Mouse (Mus musculus): ENCODE measurements at regions not wholly inside any gene's neighbourhood (a gene's known extent, or its start where the extent isn't known, plus 50 kb on each side); places are given as distances from the start of the nearest gene placed in this dataset.
"Not testable (repeated sequence)": the region's sequence is repeated elsewhere in the genome, so short reads cannot be mapped to it uniquely, and the experiment has no call there.

DNA sequence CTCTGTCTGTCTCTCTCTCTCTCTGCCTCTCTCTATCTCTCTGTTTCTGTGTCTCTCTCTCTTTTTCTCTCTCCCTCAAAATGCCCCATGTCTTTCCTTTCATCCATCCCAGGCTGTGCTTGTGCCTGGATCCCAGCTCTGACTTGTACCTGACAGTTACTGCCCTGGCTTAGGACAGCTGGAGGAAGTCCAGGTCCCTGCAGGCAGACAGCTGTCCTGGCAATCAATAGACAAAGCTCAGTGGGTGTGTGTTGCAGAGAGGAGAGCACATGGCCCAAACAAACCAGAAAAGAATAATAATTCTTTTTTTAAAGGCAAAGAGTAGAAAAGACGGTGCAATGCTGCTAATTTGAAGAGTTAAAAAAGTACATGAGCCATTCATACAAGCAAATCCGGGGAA lies 148.4 kb upstream of the Sulf2 start:
- no peak overlapping the region for H3K27ac ChIP-seq (ENCODE audit: low read length)
- H3K27me3 ChIP-seq (replicated peaks; ENCODE audit: control insufficient read depth, insufficient read depth, low read length) = no peaks in the 10 kb centered on the region
- 26% methylated on average over 2 of the region's 2 CpGs for WGBS
- no peak for ATAC-seq
- H3K9me3 ChIP-seq (ENCODE audit: control insufficient read depth, low read length) = no peaks in the 10 kb centered on the region
- no peak overlapping the region for H3K4me2 ChIP-seq (ENCODE audit: low read length)
- peaks cover 19% of the 10 kb centered on the region; the same call in 1 of the 2 replicates for H3K4me1 ChIP-seq (replicated peaks; ENCODE audit: control insufficient read depth, insufficient read depth, low read length)
- H3K4me3 ChIP-seq (replicated peaks; ENCODE audit: low read length) = no peak overlapping the region
- no peak overlapping the region for H3K9ac ChIP-seq (replicated peaks; ENCODE audit: low read depth, low read length)
- H3K36me3 ChIP-seq (ENCODE audit: control insufficient read depth, insufficient read depth) = no peaks in the 10 kb centered on the region

DNA sequence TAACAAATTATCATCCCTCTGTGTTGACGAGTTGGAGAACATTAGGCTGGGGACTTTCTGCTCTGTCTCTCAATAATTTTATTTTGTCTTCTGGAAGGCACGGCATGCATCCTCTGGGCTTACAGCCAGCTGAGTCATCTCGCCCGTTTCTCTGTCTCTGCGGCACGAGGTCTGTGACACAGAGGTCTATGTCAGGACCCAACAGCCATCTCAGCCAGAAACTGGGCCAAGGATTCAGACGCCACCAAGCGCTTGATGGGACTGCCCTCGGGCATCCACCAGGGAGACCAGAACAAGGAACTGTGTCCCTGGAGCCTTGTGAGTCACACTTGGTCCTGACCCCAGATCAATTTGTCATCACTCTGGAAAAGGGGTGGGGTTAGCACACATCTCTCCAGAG lies 145.7 kb upstream of the Sulf2 start:
- Histone ChIP-seq H3K27me3 (replicated peaks; ENCODE audit: control insufficient read depth, insufficient read depth, low read length) (no peaks in the 10 kb centered on the region), H3K9ac (replicated peaks; ENCODE audit: low read depth, low read length) (no peak overlapping the region), H3K4me1 (replicated peaks; ENCODE audit: control insufficient read depth, insufficient read depth, low read length) (peaks cover 11% of the 10 kb centered on the region; the same call in 1 of the 2 replicates), H3K36me3 (ENCODE audit: control insufficient read depth, insufficient read depth) (no peaks in the 10 kb centered on the region), H3K27ac (ENCODE audit: low read length) (no peak overlapping the region), H3K9me3 (ENCODE audit: control insufficient read depth, low read length) (no peaks in the 10 kb centered on the region), H3K4me2 (ENCODE audit: low read length) (no peak overlapping the region), H3K4me3 (replicated peaks; ENCODE audit: low read length) (no peak overlapping the region)
- no peak for ATAC-seq
- 84% methylated on average over 9 of the region's 9 CpGs for WGBS

DNA sequence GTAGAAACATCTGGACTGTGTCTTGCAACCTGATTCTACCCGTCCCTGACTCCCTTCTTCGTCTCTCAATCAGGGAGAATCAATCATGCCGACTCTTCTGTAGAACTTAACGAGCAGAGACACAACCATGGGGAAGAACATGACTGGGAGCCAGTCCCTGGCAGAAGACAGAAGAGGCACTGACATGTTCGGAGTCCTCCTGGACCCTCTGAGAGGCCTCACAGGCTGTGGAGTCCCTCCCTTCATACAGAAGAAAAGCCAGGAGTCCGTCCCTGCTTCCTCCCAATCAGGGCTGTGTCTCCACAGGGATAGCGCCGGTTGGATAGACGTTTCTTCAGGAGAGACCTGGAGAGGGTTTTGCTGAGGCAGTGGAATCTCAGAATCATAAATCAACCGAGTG lies 139.2 kb upstream of the Sulf2 start:
- ATAC-seq = no peak
- Histone ChIP-seq H3K9me3 (ENCODE audit: control insufficient read depth, low read length) (no peaks in the 10 kb centered on the region), H3K27ac (ENCODE audit: low read length) (no peak overlapping the region), H3K4me3 (replicated peaks; ENCODE audit: low read length) (no peak overlapping the region), H3K36me3 (ENCODE audit: control insufficient read depth, insufficient read depth) (no peaks in the 10 kb centered on the region), H3K27me3 (replicated peaks; ENCODE audit: control insufficient read depth, insufficient read depth, low read length) (no peaks in the 10 kb centered on the region), H3K9ac (replicated peaks; ENCODE audit: low read depth, low read length) (no peak overlapping the region), H3K4me1 (replicated peaks; ENCODE audit: control insufficient read depth, insufficient read depth, low read length) (no peaks in the 10 kb centered on the region), H3K4me2 (ENCODE audit: low read length) (no peak overlapping the region)
- 75% methylated on average over 10 of the region's 10 CpGs for WGBS

DNA sequence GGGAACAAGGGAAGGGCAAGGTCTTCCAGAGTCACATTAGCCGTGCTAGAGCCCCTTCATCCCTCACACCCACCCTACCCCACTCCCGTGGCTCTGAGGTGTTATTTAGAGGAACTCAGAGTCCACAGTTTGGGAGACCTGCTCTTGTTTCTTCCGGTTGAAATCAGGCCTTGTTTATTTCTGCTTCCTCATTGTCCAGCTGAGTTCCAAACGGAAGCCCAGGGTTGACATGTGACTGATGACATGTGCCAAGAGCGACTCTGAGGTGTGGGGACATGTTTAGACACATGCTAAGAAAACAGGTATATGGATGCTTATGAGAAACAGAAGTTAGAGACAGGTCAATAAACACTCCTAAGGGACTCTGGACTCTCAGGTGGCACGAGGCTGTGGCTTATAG lies 137.5 kb upstream of the Sulf2 start:
- WGBS = 87% methylated on average over 6 of the region's 6 CpGs

DNA sequence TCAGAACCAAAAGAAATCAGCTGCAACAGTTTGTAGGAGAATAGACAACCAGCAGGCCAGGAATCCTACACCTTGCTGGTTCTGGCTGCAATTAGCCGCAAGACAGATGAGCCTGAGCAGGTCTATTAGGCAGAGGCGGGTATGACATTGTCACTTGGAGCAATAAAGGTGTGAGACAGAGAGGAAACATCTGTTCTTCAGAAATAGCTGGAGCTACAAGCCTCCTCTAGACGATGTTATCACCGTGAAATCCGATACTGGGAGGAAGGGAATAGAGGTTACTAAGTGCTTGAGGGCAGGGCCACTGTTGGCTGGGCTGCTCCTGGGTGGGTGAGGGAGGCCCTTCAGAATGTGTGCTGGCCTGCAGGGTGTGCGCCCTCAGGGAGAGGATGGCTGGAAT lies 135.8 kb upstream of the Sulf2 start:
- 38% methylated on average over 6 of the region's 6 CpGs for WGBS
- ATAC-seq = no peak
- Histone ChIP-seq H3K36me3 (ENCODE audit: control insufficient read depth, insufficient read depth) (no peaks in the 10 kb centered on the region), H3K4me2 (ENCODE audit: low read length) (no peak overlapping the region), H3K9me3 (ENCODE audit: control insufficient read depth, low read length) (no peaks in the 10 kb centered on the region), H3K4me3 (replicated peaks; ENCODE audit: low read length) (no peak overlapping the region), H3K4me1 (replicated peaks; ENCODE audit: control insufficient read depth, insufficient read depth, low read length) (no peaks in the 10 kb centered on the region), H3K27me3 (replicated peaks; ENCODE audit: control insufficient read depth, insufficient read depth, low read length) (no peaks in the 10 kb centered on the region), H3K27ac (ENCODE audit: low read length) (no peak overlapping the region), H3K9ac (replicated peaks; ENCODE audit: low read depth, low read length) (no peak overlapping the region)

More for the DNA sequence above, 137.5 kb upstream of the Sulf2 start:
- no peak overlapping the region for H3K27ac ChIP-seq (ENCODE audit: low read length)
- H3K4me1 ChIP-seq (replicated peaks; ENCODE audit: control insufficient read depth, insufficient read depth, low read length) = no peaks in the 10 kb centered on the region
- no peaks in the 10 kb centered on the region for H3K36me3 ChIP-seq (ENCODE audit: control insufficient read depth, insufficient read depth)
- no peak overlapping the region for H3K4me2 ChIP-seq (ENCODE audit: low read length)
- ATAC-seq = no peak
- no peak overlapping the region for H3K4me3 ChIP-seq (replicated peaks; ENCODE audit: low read length)
- H3K9me3 ChIP-seq (ENCODE audit: control insufficient read depth, low read length) = no peaks in the 10 kb centered on the region
- H3K9ac ChIP-seq (replicated peaks; ENCODE audit: low read depth, low read length) = no peak overlapping the region
- H3K27me3 ChIP-seq (replicated peaks; ENCODE audit: control insufficient read depth, insufficient read depth, low read length) = no peaks in the 10 kb centered on the region

DNA sequence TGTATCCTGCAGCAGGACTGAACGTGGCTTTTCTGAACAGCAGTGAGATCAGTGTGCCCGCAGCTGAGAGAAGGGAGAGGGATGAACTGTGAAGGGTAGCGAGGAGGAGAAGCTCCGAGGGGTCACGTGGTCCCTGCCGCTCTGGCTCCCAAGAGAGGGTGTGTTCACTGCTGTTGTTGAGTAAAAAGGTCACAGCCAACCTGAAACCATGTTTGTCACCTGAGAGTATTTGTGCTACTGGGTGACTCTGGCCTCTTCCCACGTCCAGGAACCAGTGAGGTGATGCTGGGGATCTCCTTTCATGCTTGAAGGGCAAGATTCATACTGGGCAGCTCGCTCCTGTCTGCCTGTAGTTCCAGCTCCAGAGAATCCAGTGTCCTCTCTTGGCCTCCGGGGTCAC lies 135.4 kb upstream of the Sulf2 start:
- no peaks in the 10 kb centered on the region for H3K27me3 ChIP-seq (replicated peaks; ENCODE audit: control insufficient read depth, insufficient read depth, low read length)
- H3K9me3 ChIP-seq (ENCODE audit: control insufficient read depth, low read length) = no peaks in the 10 kb centered on the region
- WGBS = 47% methylated on average over 9 of the region's 9 CpGs
- H3K4me2 ChIP-seq (ENCODE audit: low read length) = no peak overlapping the region
- no peaks in the 10 kb centered on the region for H3K4me1 ChIP-seq (replicated peaks; ENCODE audit: control insufficient read depth, insufficient read depth, low read length)
- no peaks in the 10 kb centered on the region for H3K36me3 ChIP-seq (ENCODE audit: control insufficient read depth, insufficient read depth)
- no peak overlapping the region for H3K27ac ChIP-seq (ENCODE audit: low read length)
- no peak overlapping the region for H3K9ac ChIP-seq (replicated peaks; ENCODE audit: low read depth, low read length)
- no peak overlapping the region for H3K4me3 ChIP-seq (replicated peaks; ENCODE audit: low read length)
- no peak for ATAC-seq

DNA sequence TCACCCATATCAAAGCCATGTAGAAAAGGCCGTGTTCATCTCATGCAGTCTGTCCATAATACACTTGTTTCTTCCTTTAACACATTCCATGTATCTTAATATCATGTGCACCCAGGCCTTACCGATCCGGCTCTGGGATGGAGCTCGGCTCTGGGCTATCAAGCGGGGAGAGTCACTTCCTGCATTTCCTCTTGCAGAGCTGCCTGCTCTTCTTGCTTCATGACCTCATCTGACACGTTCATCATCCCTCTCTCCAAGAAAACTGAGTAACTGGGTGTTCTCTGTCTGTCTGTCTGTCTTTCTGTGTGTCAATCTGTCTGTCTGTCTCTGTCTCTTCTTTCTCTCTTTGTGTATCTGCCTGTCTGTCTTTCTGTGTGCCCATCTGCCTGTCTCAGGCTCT lies 133.7 kb upstream of the Sulf2 start:
- Histone ChIP-seq H3K4me1 (replicated peaks; ENCODE audit: control insufficient read depth, insufficient read depth, low read length) (no peaks in the 10 kb centered on the region), H3K36me3 (ENCODE audit: control insufficient read depth, insufficient read depth) (no peaks in the 10 kb centered on the region), H3K9me3 (ENCODE audit: control insufficient read depth, low read length) (no peaks in the 10 kb centered on the region), H3K27me3 (replicated peaks; ENCODE audit: control insufficient read depth, insufficient read depth, low read length) (no peaks in the 10 kb centered on the region), H3K4me2 (ENCODE audit: low read length) (no peak overlapping the region), H3K9ac (replicated peaks; ENCODE audit: low read depth, low read length) (no peak overlapping the region), H3K4me3 (replicated peaks; ENCODE audit: low read length) (no peak overlapping the region), H3K27ac (ENCODE audit: low read length) (no peak overlapping the region)
- WGBS = 90% methylated on average over 6 of the region's 6 CpGs
- no peak for ATAC-seq

DNA sequence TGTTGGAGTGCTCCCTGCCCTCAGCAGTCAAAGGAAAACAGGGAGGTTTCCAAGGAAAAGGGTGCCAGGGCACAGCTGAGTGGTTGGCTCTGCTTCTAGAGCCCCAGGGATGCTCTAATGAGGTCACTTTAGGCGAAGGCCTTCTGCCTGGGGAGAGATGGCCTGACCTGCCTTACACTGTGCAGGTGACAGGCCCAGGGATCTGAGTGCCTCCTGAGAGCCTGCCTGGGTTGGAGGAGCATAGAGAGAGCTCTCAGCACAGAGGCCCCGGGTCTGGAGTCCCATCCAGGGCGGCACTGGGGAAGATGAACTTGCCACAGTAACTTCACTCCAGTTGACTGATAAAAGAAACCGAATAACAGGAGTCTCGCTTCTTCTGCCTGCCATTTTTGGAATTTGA lies 125.7 kb upstream of the Sulf2 start:
- not testable (repeated sequence) for H3K36me3 ChIP-seq (ENCODE audit: control insufficient read depth, insufficient read depth); H3K4me3 ChIP-seq (replicated peaks; ENCODE audit: low read length); H3K4me1 ChIP-seq (replicated peaks; ENCODE audit: control insufficient read depth, insufficient read depth, low read length); H3K27ac ChIP-seq (ENCODE audit: low read length); H3K27me3 ChIP-seq (replicated peaks; ENCODE audit: control insufficient read depth, insufficient read depth, low read length); H3K9ac ChIP-seq (replicated peaks; ENCODE audit: low read depth, low read length); H3K4me2 ChIP-seq (ENCODE audit: low read length); H3K9me3 ChIP-seq (ENCODE audit: control insufficient read depth, low read length)
- WGBS = no CpG with 5 or more reads among the region's 5 CpGs
- ATAC-seq = peak; percentile 24; the same call in 1 of the 2 replicates

DNA sequence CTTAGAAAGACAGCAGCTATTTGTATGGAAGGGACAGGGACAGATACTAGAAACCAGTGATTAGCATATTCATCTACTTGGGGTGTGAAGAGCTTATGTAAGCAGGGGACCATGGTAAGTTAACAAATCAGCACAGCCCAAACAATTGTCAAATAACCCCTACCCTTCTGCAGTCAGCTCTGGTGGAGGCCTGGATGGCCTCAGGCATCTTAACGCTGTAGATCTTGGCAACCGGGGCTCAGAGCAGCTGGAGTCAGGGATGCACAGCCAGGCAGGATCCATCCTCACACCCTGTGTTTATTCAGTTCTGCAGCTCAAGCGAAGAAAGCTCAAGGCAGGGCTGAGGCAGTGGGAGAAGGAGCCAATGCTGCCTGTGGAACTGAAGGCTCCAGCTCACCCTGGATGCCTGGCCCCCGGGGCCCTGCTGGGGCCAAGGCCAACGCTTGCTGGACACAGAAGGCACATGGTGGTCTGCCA lies 125.2 kb upstream of the Sulf2 start:
- H3K36me3 ChIP-seq (ENCODE audit: control insufficient read depth, insufficient read depth) = no peaks in the 10 kb centered on the region
- ATAC-seq = peak; percentile 86
- H3K4me3 ChIP-seq (replicated peaks; ENCODE audit: low read length) = no peak overlapping the region
- H3K9ac ChIP-seq (replicated peaks; ENCODE audit: low read depth, low read length) = no peak overlapping the region
- no peak overlapping the region for H3K4me2 ChIP-seq (ENCODE audit: low read length)
- H3K27me3 ChIP-seq (replicated peaks; ENCODE audit: control insufficient read depth, insufficient read depth, low read length) = no peaks in the 10 kb centered on the region
- WGBS = 28% methylated on average over 5 of the region's 5 CpGs
- H3K9me3 ChIP-seq (ENCODE audit: control insufficient read depth, low read length) = no peaks in the 10 kb centered on the region
- H3K27ac ChIP-seq (ENCODE audit: low read length) = no peak overlapping the region; the same call in 1 of the 2 replicates
- H3K4me1 ChIP-seq (replicated peaks; ENCODE audit: control insufficient read depth, insufficient read depth, low read length) = peaks cover 10% of the 10 kb centered on the region

DNA sequence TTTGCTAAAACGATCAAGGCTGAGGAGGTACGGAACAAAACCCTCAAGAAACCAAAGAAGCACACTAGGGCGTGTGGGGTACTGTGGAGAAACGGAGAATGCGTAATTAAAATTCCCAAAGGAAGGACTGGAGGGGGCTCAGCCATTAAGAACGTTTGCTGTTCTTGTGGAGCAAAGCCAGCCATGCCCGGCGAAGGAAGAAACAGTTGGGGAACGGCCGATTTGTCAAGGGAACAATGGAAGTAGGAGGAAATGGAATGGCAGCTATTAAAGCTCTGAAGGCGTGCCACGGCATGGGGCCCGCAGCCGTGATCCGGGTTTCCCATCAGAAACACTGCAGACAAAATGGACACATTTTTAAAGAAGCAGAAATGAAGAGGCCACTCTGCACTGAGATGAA lies 124.2 kb upstream of the Sulf2 start:
- peaks cover 10% of the 10 kb centered on the region for H3K4me1 ChIP-seq (replicated peaks; ENCODE audit: control insufficient read depth, insufficient read depth, low read length)
- no peaks in the 10 kb centered on the region for H3K9me3 ChIP-seq (ENCODE audit: control insufficient read depth, low read length)
- H3K36me3 ChIP-seq (ENCODE audit: control insufficient read depth, insufficient read depth) = no peaks in the 10 kb centered on the region
- H3K9ac ChIP-seq (replicated peaks; ENCODE audit: low read depth, low read length) = no peak overlapping the region
- H3K4me2 ChIP-seq (ENCODE audit: low read length) = no peak overlapping the region
- no peak overlapping the region for H3K27ac ChIP-seq (ENCODE audit: low read length)
- WGBS = 48% methylated on average over 15 of the region's 15 CpGs
- H3K27me3 ChIP-seq (replicated peaks; ENCODE audit: control insufficient read depth, insufficient read depth, low read length) = no peaks in the 10 kb centered on the region
- no peak overlapping the region for H3K4me3 ChIP-seq (replicated peaks; ENCODE audit: low read length)
- ATAC-seq = no peak

All from forebrain, embryonic 16.5 days (tissue).